Mouse (Mus musculus) urinary bladder, postnatal 10 days (tissue): ENCODE results near the gene Runx2.

Experiments used
- DNase-seq: peaks from one replicate; pipeline ENCODE4 v3.0.0; 2022; ENCODE audit warnings: low spot score

The Runx2 gene

GRCm38 (mm10) chr17:44767375-44767774, 47.2 kb downstream of the Runx2 start:
- DNase-seq, result no peak

- DNase-seq, result no peak
These were observed 47.6 kb downstream of the Runx2 start for GRCm38 (mm10) chr17:44766975-44767374.

- no peak for DNase-seq
These were observed 48.3 kb downstream of the Runx2 start for GRCm38 (mm10) chr17:44766318-44766717.

- no peak for DNase-seq
These were observed 69.2 kb downstream of the Runx2 start for GRCm38 (mm10) chr17:44745378-44745777.

GRCm38 (mm10) chr17:44743780-44744179, 70.8 kb downstream of the Runx2 start:
- DNase-seq, result no peak

GRCm38 (mm10) chr17:44742246-44742645, 72.4 kb downstream of the Runx2 start:
- no peak for DNase-seq

GRCm38 (mm10) chr17:44738121-44738637, 76.4 kb downstream of the Runx2 start:
- DNase-seq, result no peak

GRCm38 (mm10) chr17:44737275-44738120, 77.1 kb downstream of the Runx2 start:
- no peak for DNase-seq

- no peak for DNase-seq
These were observed 78.5 kb downstream of the Runx2 start for GRCm38 (mm10) chr17:44735991-44736561.

GRCm38 (mm10) chr17:44735223-44735990, 79.2 kb downstream of the Runx2 start:
- no peak for DNase-seq

- DNase-seq, result no peak
These were observed 79.9 kb downstream of the Runx2 start for GRCm38 (mm10) chr17:44734501-44735222.

- DNase-seq, result no peak
These were observed 80.9 kb downstream of the Runx2 start for GRCm38 (mm10) chr17:44733544-44734310.

- no peak for DNase-seq
These were observed 86.1 kb downstream of the Runx2 start for GRCm38 (mm10) chr17:44728464-44728863.

- no peak for DNase-seq
These were observed 86.9 kb downstream of the Runx2 start for GRCm38 (mm10) chr17:44727675-44728074.

GRCm38 (mm10) chr17:44724805-44725480, 89.7 kb downstream of the Runx2 start:
- no peak for DNase-seq

- no peak for DNase-seq
These were observed 90.3 kb downstream of the Runx2 start for GRCm38 (mm10) chr17:44724255-44724654.

GRCm38 (mm10) chr17:44722103-44722792, 92.3 kb downstream of the Runx2 start:
- DNase-seq, result no peak

GRCm38 (mm10) chr17:44718591-44718990, 96.0 kb downstream of the Runx2 start:
- DNase-seq, result no peak

- DNase-seq, result no peak
These were observed 96.6 kb downstream of the Runx2 start for GRCm38 (mm10) chr17:44718036-44718435.

GRCm38 (mm10) chr17:44714116-44714515, 100.5 kb downstream of the Runx2 start:
- DNase-seq, result no peak
